Mouse (Mus musculus) lung, adult 18-20 months (tissue): ENCODE measurements around the gene Smurf2.

Source experiments
- DNase-seq, 2 experiments: peaks; one replicate each; pipeline ENCODE4 v3.0.0; 2022; ENCODE audit warnings: mixed read lengths in 2 of 2

Smurf2 gene

GRCm38 (mm10) chr11:106770195-106770974 is 150.1 kb downstream of the Smurf2 start:
- no peak for DNase-seq
